Mouse (Mus musculus): Measurements from ENCODE around the gene Rgs3. TPM values are rescaled to one million over a fixed set of nuclear protein-coding genes. Genes with fewer than 3 reads are reported as not detected.

The Rgs3 gene
- 3.4 TPM for polyA plus RNA-seq (2014; fragmentation: Illumina TruSeq; extraction: RNeasy Lipid Tissue Mini Kit (QIAGEN cat#74804); ENCODE audit: low read depth, low replicate concordance)

DNA sequence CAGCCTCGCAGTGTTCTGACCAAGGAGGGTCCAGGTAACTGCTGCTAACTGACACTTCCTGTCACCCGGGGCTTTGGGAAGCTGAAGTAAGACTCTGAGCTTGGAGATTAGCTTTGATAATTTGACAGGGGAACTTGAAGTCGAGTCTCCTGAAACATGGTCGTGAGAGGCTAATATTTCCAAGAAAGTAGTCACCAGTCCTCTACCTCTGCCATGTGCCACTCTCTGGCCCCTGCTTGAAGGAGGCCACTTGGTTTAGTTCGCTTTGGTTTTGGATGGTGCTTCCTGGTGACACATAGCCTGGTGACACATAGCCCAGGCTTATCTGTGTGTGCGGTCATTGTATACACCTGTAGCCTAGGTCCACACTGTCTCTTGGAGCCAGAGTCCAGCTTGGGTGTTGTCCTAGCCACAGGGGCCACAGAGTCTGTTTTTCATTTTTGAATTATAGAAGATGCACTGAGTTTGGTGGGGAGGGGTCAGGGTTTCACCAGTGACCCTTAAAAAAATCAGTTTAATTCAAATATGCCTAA, at the start of gene Rgs3:
Rgs3 (plus strand) TSS at position 51 of the 533 bp plus-strand sequence.

GRCm38 (mm10) chr4:62519849-62520233, 39.8 kb upstream of the Rgs3 start, which contains the start of gene Alad:
Gene Alad (minus strand): TSS chr4:62519918.

GRCm38 (mm10) chr4:62524651-62525488, 34.8 kb upstream of the Rgs3 start, which contains the start of the genes Pole3 and 4933430I17Rik:
Gene Pole3 (minus strand): TSS chr4:62525068.
Gene 4933430I17Rik (plus strand): TSS chr4:62525369.

Other genes with a start within 250 kb of the Rgs3 start
- 9.8 TPM for gene Fkbp15, start 199.3 kb upstream of the Rgs3 start, polyA plus RNA-seq (2014; fragmentation: Illumina TruSeq; extraction: RNeasy Lipid Tissue Mini Kit (QIAGEN cat#74804); ENCODE audit: low read depth, low replicate concordance)
- 252 TPM for gene Slc31a1, start 199.1 kb upstream of the Rgs3 start, polyA plus RNA-seq (2014; fragmentation: Illumina TruSeq; extraction: RNeasy Lipid Tissue Mini Kit (QIAGEN cat#74804); ENCODE audit: low read depth, low replicate concordance)
- 49.1 TPM for gene Cdc26, start 151.2 kb upstream of the Rgs3 start, polyA plus RNA-seq (2014; fragmentation: Illumina TruSeq; extraction: RNeasy Lipid Tissue Mini Kit (QIAGEN cat#74804); ENCODE audit: low read depth, low replicate concordance)
- gene Prpf4, start 151.1 kb upstream of the Rgs3 start, polyA plus RNA-seq (2014; fragmentation: Illumina TruSeq; extraction: RNeasy Lipid Tissue Mini Kit (QIAGEN cat#74804); ENCODE audit: low read depth, low replicate concordance): 4.4 TPM
- not detected for gene Rnf183, start 124.6 kb upstream of the Rgs3 start, polyA plus RNA-seq (2014; fragmentation: Illumina TruSeq; extraction: RNeasy Lipid Tissue Mini Kit (QIAGEN cat#74804); ENCODE audit: low read depth, low replicate concordance)
- not detected for gene Wdr31, start 89.0 kb upstream of the Rgs3 start, polyA plus RNA-seq (2014; fragmentation: Illumina TruSeq; extraction: RNeasy Lipid Tissue Mini Kit (QIAGEN cat#74804); ENCODE audit: low read depth, low replicate concordance)
- gene Bspry, start 79.8 kb upstream of the Rgs3 start, polyA plus RNA-seq (2014; fragmentation: Illumina TruSeq; extraction: RNeasy Lipid Tissue Mini Kit (QIAGEN cat#74804); ENCODE audit: low read depth, low replicate concordance): not detected
- gene Hdhd3, start 56.4 kb upstream of the Rgs3 start, polyA plus RNA-seq (2014; fragmentation: Illumina TruSeq; extraction: RNeasy Lipid Tissue Mini Kit (QIAGEN cat#74804); ENCODE audit: low read depth, low replicate concordance): 1.1 TPM
- 7.0 TPM for gene Alad, start 39.9 kb upstream of the Rgs3 start, polyA plus RNA-seq (2014; fragmentation: Illumina TruSeq; extraction: RNeasy Lipid Tissue Mini Kit (QIAGEN cat#74804); ENCODE audit: low read depth, low replicate concordance)
- gene Pole3, start 34.8 kb upstream of the Rgs3 start, polyA plus RNA-seq (2014; fragmentation: Illumina TruSeq; extraction: RNeasy Lipid Tissue Mini Kit (QIAGEN cat#74804); ENCODE audit: low read depth, low replicate concordance): 19.5 TPM
- gene 4933430I17Rik, start 34.5 kb upstream of the Rgs3 start, polyA plus RNA-seq (2014; fragmentation: Illumina TruSeq; extraction: RNeasy Lipid Tissue Mini Kit (QIAGEN cat#74804); ENCODE audit: low read depth, low replicate concordance): not detected